Mouse (Mus musculus): ENCODE measurements at regions not wholly inside any gene's neighbourhood (a gene's known extent, or its start where the extent isn't known, plus 50 kb on each side); places are given as distances from the start of the nearest gene placed in this dataset.

DNA sequence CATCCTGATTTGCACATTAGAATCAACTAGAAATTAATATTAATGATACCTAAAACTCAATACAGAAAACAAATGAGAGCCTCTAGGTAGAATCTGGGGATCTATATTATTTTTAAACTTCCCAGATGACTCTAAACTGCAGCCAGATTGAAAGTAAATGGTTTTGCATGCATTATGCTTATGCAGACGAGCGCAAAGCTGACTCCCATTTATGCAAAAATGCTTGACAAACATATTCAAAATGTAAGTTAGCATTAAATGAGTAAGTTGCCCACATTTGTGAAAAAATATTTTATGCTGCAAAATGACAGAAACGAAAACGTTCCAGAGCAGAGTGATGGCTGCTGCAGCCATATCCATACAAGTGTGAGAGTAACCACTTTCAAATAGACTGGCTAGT is 757.7 kb upstream of the Dppa4 start:
- no peak for TF ChIP-seq CTCF (IDR thresholded peaks at IDR 0.05; ENCODE audit: borderline replicate concordance, extremely low read depth, insufficient read depth, insufficient read length)
- no peak for TF ChIP-seq POLR2A (IDR thresholded peaks at IDR 0.05; ENCODE audit: borderline replicate concordance, extremely low read depth, insufficient read depth, insufficient read length, poor library complexity, severe bottlenecking)

All from brain, embryonic 14.5 days (tissue).